Mouse (Mus musculus) liver, adult 2 months (tissue): ENCODE measurements around the gene Zdhhc14. TPM values are rescaled to one million over a fixed set of nuclear protein-coding genes. Genes with fewer than 3 reads are reported as not detected.

Experiments used
- DNase-seq: peaks from one replicate; pipeline ENCODE4 v3.0.0-alpha.2; 2011; ENCODE audit warnings: low read depth, low spot score; ENCODE audit errors: extremely low read depth
- H3K27ac ChIP-seq: fragments of 200-500 bp; replicated peaks from 2 replicates; pipeline ENCODE4 v1.5.1; 2012; ENCODE audit warnings: low read depth, mild to moderate bottlenecking, control low read depth, inconsistent platforms, low read length; ENCODE audit not compliant: insufficient read depth
- H3K27me3 ChIP-seq: fragments of 200-500 bp; 2 replicates; pipeline ENCODE4 v1.6.1; 2012; ENCODE audit warnings: mild to moderate bottlenecking, moderate library complexity, low read length, inconsistent platforms; ENCODE audit not compliant: control insufficient read depth, insufficient read depth
- H3K36me3 ChIP-seq: fragments of 200-500 bp; 2 replicates; pipeline ENCODE4 v1.6.1; 2012; ENCODE audit warnings: low read length, inconsistent platforms; ENCODE audit not compliant: control insufficient read depth, insufficient read depth
- H3K4me1 ChIP-seq: fragments of 200-500 bp; 2 replicates; pipeline ENCODE4 v1.6.1; 2011; ENCODE audit warnings: low read length; ENCODE audit not compliant: control insufficient read depth, insufficient read depth
- H3K4me3 ChIP-seq: fragments of 200-500 bp; 2 replicates; pipeline ENCODE4 v1.5.1; 2011; ENCODE audit warnings: low read depth, mild to moderate bottlenecking, control low read depth, low read length, moderate library complexity; ENCODE audit not compliant: insufficient read depth
- H3K79me2 ChIP-seq: fragments of 200-500 bp; 2 replicates; pipeline ENCODE4 v1.6.1; 2012; ENCODE audit warnings: inconsistent platforms, mild to moderate bottlenecking, low read length, moderate library complexity; ENCODE audit not compliant: control insufficient read depth, insufficient read depth
- H3K9ac ChIP-seq: fragments of 200-500 bp; 2 replicates; pipeline ENCODE4 v1.6.1; 2012; ENCODE audit warnings: low read depth, mild to moderate bottlenecking, control low read depth, inconsistent platforms, low read length
- CTCF ChIP-seq: fragments of 200-500 bp; IDR thresholded peaks from 2 replicates; pipeline ENCODE4 v1.5.1; 2011; ENCODE audit warnings: low read depth, low read length, control low read depth
- POLR2A ChIP-seq: fragments of 200-500 bp; IDR thresholded peaks from 2 replicates; pipeline ENCODE4 v1.6.1; 2011; ENCODE audit warnings: low read length, control low read depth; ENCODE audit not compliant: insufficient read depth; ENCODE audit errors: extremely low read depth
- WGBS: fragments of 180-500 bp; shearing (Covaris S2); methylation state at CpG from one replicate; pipeline ENCODE4 v1.1.7; 2018; 5-methylcytosine and 5-hydroxymethylcytosine counted together
- polyA plus RNA-seq: library from polyadenylated mRNA; depleted of rRNA; stranded (reverse); fragments of >200 nt; gene quantifications from 2 replicates; pipeline ENCODE4 v1.2.3, GENCODE M21; 2012
- total RNA-seq: library from RNA; depleted of rRNA; stranded (reverse); fragments of >200 nt; gene quantifications from 2 replicates; pipeline ENCODE4 v1.2.3, GENCODE M21; 2014

The Zdhhc14 gene
- total and polyA plus RNA-seq, 2 experiments: 0.99 to 1.1 TPM

- Histone ChIP-seq H3K36me3 (no peaks in the 10 kb centered on the region), H3K9ac (no peak overlapping the region), H3K27me3 (no peaks in the 10 kb centered on the region), H3K4me1 (no peaks in the 10 kb centered on the region), H3K4me3 (no peak overlapping the region), H3K79me2 (no peaks in the 10 kb centered on the region), H3K27ac (no peak overlapping the region)
- TF ChIP-seq POLR2A (no peak), CTCF (peak; percentile 61)
- DNase-seq: peak; percentile 80
- 2% methylated on average over 5 of the region's 5 CpGs for WGBS
Observed at GRCm38 (mm10) chr17:5795878-5796277, 303.5 kb downstream of the Zdhhc14 start.

GRCm38 (mm10) chr17:5797124-5797760, 304.9 kb downstream of the Zdhhc14 start:
- Histone ChIP-seq H3K4me3 (no peak overlapping the region), H3K27ac (no peak overlapping the region), H3K36me3 (no peaks in the 10 kb centered on the region), H3K9ac (no peak overlapping the region), H3K4me1 (peaks cover 4% of the 10 kb centered on the region), H3K27me3 (no peaks in the 10 kb centered on the region), H3K79me2 (no peaks in the 10 kb centered on the region)
- TF ChIP-seq POLR2A (no peak), CTCF (no peak)
- WGBS: 52% methylated on average over 5 of the region's 5 CpGs
- DNase-seq: peak; percentile 66

DNA sequence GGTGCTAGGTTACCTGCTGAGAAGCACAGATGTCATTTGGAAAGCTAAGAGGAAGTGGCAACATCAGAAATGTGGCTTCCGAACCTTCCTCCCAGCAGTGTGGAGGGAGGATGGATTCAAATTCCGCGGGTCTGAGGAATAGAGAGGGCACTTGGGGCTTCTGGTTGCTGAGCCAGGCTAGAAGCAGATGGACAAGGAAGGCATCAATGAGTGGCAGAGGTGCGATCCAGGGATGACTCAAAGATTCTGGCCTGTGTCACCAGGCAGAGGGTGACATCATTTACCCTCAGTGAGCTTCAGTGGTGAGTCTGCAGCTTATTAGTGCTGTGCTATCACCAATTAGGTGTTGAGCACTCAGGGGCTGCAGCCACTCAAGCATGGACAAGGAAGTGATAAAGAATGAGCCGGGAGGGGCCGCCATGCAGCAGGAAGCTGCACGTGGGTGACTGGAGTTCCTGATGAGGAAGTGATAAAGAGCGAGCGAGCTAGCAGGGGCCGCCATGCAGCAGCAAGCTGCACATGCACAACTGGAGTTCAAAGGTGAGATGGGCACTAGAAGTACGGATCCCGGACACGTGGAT, 306.0 kb downstream of the Zdhhc14 start:
- DNase-seq: no peak
- Histone ChIP-seq H3K9ac (no peak overlapping the region), H3K27me3 (no peaks in the 10 kb centered on the region), H3K79me2 (no peaks in the 10 kb centered on the region), H3K36me3 (no peaks in the 10 kb centered on the region), H3K27ac (0 out of 2 replicates have a peak overlapping the region, but pooled peaks have one; percentile 10), H3K4me3 (no peak overlapping the region), H3K4me1 (peaks cover 4% of the 10 kb centered on the region)
- 70% methylated on average over 13 of the region's 13 CpGs for WGBS
- TF ChIP-seq CTCF (no peak), POLR2A (no peak)

- no peaks in the 10 kb centered on the region for H3K27me3 ChIP-seq
- no peaks in the 10 kb centered on the region for H3K36me3 ChIP-seq
- DNase-seq: no peak
- peaks cover 4% of the 10 kb centered on the region for H3K4me1 ChIP-seq
- H3K27ac ChIP-seq: no peak overlapping the region
- H3K79me2 ChIP-seq: no peaks in the 10 kb centered on the region
- WGBS: 83% methylated on average over 5 of the region's 5 CpGs
- no peak for TF ChIP-seq POLR2A
- H3K4me3 ChIP-seq: no peak overlapping the region
- no peak overlapping the region for H3K9ac ChIP-seq
Observed at GRCm38 (mm10) chr17:5798900-5799299, 306.5 kb downstream of the Zdhhc14 start.

GRCm38 (mm10) chr17:5799396-5800021, 307.2 kb downstream of the Zdhhc14 start:
- H3K4me1 ChIP-seq: peaks cover 4% of the 10 kb centered on the region
- H3K27ac ChIP-seq: no peak overlapping the region
- H3K79me2 ChIP-seq: no peaks in the 10 kb centered on the region
- no peak for DNase-seq
- H3K9ac ChIP-seq: no peak overlapping the region
- H3K4me3 ChIP-seq: no peak overlapping the region
- H3K36me3 ChIP-seq: no peaks in the 10 kb centered on the region
- WGBS: 88% methylated on average over 17 of the region's 17 CpGs
- no peaks in the 10 kb centered on the region for H3K27me3 ChIP-seq
- TF ChIP-seq CTCF (no peak), POLR2A (no peak)

- no peaks in the 10 kb centered on the region for H3K79me2 ChIP-seq
- no peaks in the 10 kb centered on the region for H3K36me3 ChIP-seq
- no peak for DNase-seq
- WGBS: 78% methylated on average over 2 of the region's 2 CpGs
- H3K4me3 ChIP-seq: no peak overlapping the region
- no peak overlapping the region for H3K27ac ChIP-seq
- no peaks in the 10 kb centered on the region for H3K27me3 ChIP-seq
- TF ChIP-seq CTCF (no peak), POLR2A (no peak)
- peaks cover 4% of the 10 kb centered on the region for H3K4me1 ChIP-seq
- H3K9ac ChIP-seq: no peak overlapping the region
Observed at GRCm38 (mm10) chr17:5800254-5800653, 307.9 kb downstream of the Zdhhc14 start.
